Mouse (Mus musculus) testis, postnatal 10 days (tissue): ENCODE data around the gene Mrps26.
"Not testable (repeated sequence)": the region's sequence is repeated elsewhere in the genome, so short reads cannot be mapped to it uniquely, and the experiment has no call there.

Experiments used
- DNase-seq: peaks from one replicate; pipeline ENCODE4 v3.0.0; 2021; ENCODE audit warnings: low spot score

The Mrps26 gene

DNA sequence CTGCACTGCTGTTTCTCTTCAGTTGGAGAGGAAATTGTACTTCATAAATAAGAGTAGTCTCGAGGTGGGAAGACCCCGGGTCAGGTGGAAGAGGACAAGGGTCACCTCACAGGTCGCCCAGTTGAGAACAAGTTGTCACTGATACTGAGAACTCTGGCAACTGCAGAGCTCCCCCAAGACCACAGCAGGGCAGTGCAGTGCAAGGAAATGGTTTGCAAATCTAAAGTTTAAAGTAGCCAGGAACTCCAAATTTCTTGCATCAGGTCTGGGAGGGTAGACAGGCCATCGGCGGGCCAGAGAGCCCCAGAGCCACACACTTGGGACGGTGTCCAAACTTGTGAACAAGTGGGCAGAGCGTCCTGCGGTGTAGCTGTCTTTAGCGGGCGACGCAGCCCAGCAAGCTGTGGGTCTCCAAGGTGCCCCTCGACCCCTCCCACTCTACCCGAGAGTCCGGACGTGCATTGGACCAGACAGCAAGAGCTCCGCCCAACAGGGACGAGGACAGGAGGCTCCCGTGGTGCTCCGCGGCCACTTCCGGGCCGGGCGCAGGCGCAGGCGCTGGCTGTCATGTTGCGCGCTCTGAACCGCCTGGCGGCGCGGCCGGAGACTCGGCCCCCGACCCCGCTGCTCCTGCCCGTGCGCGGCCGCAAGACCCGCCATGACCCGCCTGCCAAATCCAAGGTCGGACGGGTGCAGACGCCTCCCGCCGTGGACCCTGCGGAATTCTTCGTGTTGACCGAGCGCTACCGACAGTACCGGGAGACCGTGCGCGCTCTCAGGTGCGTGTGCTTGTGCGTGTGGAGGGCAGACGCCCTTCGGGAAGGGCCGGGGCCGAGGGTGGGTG, at the start of gene Mrps26:
TSS of gene Mrps26 (plus strand) at position 531 of the 844 bp plus-strand sequence.
- peak; percentile 90 for DNase-seq

DNA sequence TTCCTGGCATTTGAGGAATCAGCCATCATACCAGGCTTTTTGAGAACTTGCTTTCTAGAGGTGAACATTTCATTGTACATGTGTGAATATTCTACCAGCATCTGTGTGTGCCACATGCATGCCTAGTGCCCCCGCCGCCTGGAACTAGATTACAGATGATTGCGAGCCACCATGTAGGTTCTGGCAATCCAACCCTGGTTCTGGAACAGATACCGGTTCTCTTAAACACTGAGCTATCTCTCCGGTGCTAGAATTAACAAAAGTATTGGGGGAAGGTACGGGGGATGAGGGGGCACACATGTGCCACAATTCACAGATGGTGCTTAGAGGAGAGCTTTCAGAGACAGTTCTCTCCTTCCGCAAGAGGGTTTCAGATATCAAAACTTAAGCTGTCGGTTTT, 49.6 kb upstream of the Mrps26 start:
- DNase-seq, result no peak

DNA sequence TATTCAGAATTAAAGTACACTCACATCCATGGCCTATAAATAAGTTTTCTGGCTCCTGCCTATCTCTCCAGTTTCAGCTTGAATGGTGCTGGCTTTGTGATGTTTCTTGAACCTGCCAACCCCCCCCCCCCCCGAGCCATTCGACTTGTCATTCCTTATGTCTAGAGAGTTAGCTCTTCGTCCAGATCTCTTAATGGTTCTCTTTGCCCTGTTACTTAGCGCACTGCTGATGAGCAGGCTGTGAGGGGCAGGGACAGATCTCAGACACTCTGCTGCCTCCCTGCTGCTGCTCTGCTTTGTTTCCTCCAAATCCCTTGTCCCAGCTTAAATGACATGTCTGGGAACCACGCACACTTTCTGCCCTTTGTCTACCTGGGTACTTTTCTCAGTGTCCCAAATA, 47.8 kb upstream of the Mrps26 start:
- no peak for DNase-seq

DNA sequence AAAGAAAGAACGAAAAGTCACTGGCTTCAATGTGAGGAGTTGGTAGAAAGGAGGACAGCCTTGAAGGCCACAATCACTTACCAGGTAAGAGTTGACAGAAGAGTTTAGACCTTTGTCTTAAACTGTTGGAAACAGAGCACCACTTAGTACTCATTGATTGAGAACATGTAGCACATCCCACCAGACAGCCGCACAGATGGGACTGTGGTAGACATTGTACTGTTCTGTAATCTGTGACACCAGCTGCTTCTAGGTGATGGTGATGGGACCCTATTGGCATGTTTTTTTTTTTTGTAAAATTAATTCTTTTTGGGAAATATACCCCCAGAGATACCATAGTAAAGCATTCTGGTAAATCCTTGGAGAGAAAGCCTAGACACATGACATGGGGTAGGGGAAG, 41.6 kb upstream of the Mrps26 start:
- no peak for DNase-seq

DNA sequence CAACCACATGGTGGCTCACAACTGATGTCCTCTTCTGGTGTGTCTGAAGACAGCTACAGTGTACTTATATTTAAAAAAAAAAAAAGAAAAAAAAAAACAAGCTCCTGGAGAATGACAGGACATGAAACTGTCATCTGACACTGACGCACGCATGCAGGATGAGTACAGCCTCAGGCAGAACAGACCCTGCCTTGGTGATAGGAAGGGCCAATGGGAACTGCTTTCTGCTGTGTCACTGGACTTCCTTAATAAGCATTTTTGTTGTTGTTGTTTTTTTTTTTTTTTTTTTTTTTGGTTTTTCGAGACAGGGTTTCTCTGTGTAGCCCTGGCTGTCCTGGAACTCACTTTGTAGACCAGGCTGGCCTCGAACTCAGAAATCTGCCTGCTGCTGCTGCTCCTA, 38.1 kb upstream of the Mrps26 start:
- not testable (repeated sequence) for DNase-seq

DNA sequence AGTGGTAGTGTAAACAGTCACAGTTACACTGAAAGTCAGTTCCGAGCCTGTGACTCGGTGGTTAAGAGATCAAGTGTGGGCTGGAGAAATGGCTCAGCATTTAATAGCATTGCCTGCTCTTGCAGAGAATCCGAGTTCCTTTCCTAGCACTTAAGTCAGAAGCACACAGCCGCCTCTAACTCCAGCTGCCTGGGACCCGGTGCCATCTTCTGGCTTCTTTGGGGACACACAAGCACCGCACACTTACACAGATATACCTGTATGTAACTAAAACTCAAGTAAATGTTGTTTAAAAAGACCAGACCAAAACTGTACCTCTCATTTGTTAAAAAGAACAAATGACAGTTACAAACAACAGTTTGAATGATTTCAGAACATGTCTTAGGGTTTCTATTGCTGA, 35.1 kb upstream of the Mrps26 start:
- no peak for DNase-seq

DNA sequence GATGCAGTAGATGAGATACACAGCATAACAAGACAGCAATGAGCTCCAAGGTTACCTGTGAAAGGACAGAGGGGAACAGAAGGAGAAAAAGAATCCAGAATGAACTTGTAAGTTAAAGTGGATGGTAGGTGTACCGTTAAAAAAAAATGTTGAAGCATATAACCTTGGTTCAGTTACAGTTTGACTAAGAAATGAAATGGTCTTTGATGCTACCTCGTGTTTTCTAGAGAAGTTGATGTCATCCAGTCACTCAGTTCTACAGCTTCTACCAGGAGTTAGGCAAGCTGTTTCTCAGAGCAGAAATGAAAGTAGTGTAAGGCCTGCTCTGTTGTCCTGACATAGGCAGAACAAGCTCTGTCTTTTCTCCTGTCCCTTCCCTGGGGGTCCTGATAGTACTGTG, 34.3 kb upstream of the Mrps26 start:
- DNase-seq, result no peak

DNA sequence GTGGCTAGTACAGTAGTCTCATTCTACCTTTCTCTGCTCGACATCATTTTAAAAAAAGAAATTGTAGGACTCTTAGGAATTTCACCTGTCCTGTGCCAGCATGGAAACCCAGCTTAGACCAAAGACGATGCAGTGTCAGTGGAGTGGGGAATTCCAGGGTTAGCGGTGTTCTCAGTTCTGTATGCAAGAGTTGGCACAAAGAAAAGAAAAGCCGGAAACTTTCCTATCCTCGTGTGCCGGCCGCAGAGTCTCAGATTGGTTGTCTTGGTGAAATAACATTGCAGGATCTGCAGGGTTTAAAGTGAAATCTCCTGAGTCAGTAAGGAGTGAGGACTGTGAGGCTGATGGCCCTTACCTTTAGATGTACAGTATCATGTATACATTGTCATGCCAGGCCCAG, 33.6 kb upstream of the Mrps26 start:
- no peak for DNase-seq

DNA sequence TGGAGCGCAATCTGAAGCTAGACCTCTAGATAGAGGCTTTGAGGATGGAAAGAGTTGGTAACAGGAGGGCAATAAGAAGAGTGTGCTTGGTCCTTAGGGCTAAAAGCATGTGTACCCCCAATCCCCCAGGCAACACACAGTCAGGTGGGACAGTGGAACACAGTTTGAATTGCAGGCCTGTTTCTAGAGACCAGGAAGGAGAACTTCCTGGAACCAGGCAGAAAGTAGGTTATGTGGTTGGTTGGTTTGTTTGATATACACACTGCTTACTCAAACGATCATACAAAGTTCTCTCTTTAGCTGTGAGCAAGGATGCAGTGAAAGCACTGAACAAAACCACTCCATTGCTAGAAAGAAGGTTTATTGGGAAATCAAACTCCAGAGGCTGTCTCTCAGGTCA, 31.3 kb upstream of the Mrps26 start:
- DNase-seq, result no peak

DNA sequence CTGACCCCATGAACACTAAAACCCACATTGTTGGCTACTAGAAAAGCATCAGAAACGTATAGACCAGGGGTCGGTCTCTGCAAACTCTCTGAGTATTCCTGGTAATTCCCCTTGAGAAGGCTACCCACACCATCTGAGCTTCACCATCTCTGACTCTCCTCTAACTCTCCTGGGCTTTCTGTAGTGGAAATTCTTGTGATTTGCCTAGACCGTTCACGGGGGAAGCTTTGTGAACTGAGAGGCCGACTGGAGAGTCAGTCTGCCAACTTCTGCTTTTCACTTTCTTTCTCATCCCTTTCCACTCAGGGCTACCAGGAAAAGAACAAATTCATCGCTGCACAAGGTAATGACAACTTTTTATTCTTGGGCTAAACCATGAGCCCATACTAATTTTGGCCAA, 28.5 kb upstream of the Mrps26 start:
- DNase-seq, result no peak

DNA sequence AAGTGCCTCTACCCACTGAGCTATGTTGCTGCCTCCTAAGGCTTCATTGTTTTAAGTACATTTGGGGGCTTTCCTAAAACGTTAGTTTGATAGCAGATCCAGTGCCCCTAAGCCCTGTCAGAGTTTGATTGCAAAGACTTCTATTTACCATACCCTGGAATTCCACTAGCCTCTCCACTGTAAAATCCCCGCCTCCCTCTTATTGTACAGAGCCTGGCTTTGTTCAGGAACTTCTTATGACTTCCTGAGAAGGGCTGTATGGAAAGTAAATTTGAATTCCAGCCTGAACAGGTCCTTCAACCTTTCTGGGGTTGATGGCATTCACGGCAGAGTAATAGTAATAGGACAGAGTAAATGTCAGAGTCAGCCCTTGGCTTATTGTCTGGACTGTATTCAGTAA, 26.7 kb upstream of the Mrps26 start:
- DNase-seq, result no peak

DNA sequence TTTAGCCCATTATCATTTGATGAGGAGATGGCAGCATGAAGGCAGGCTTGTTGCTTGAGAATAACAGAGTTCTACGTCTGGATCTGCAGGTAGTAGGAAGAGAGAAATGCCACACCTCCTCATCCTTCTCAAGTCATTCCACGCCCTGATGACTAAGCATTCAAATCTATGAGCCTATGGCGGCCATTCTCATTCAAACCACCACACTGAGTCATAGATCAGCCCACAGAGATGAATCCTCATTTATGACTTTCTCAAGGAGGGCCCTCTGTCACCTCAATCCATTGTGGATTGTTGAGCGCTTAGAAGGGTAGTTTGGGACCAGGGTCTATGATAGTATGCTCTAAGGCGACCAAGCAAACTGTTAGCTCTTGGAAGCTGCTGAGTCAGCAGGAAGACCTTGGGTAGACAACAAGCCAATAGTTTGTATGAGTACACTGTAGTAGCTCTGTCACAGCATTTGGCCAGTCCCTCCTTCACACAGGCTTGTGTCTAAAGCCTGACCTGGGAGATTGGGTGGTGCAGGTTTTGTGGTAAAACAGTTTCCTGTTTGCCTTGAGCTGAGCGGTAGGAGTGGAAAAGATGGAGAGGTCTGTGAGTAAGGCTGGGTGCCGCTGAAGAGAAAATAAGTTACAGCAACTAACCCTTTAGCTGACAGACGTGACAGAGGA, 24.5 kb upstream of the Mrps26 start:
- no peak for DNase-seq

DNA sequence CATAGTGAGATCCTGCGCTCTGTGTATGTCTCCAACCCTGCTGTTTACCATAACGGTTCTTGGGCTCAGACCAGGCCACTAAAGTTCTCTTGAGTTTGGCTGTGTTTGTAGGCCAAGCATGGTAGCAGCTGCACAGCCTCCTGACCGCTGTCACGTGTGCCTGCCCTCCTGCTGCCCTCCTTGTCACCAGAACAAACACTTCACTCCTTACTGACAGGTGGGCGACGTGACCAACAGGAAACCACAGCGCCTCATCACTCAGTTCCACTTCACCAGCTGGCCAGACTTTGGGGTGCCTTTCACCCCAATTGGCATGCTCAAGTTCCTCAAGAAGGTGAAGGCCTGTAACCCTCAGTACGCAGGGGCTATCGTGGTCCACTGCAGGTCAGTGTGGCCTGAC, 23.3 kb upstream of the Mrps26 start:
- DNase-seq, result no peak

DNA sequence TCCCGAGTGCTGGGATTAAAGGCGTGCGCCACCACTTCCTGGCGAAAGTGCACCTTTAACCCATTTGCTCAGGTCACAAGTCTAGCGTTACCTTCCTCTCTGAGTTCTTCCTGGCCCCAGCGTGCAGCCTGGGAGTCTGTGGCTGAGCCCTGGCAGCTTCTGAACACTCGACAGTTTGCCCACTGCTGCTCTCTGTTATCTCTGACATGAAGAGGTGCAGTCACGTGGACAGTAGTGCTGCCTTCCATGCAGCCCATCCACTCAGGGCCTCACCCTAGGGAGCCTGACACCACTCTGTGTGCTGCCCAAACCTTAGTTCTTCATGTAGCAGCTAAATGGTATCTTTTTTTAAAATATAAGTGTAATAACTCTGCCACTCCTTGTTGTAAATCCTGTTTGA, 16.6 kb upstream of the Mrps26 start:
- no peak for DNase-seq

DNA sequence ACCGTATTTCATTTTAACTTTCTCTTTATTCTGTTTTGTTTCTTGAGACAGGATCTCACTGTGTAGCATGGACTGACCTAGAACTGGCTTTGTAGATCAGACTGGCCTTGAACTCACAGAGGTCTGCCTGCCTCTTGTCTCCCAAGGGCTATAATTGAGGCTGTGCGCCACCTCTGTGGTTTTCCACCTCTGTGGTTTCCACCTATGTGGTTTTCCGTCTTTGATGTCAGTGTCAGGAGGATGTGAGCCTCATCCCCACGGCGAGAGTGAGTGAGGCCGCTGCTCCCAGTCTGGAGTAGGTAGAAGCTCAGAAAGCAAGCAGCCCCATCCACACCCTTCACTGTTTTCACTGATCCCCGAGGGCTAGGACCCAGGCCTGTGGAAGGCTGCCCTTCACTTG, 8.7 kb upstream of the Mrps26 start:
- no peak for DNase-seq

DNA sequence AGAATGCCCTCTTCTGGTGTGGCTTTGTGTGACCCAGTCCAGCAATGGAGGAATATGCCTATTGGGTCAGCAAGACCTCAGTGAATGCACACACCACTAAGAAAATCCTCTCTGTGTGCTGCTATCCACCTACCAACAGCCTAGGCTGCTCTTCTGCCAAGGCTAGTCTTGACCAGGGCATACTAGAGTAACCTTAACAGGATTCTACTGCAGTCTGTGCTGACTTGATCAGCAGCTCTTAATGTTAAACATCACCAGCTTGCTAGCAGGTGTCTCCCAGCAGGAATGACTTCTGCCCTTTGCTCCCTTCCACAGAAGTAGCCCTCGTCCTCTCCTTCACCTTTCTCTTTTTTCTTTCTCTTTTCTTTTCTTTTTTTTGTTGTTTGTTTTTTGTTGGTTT, 7.2 kb upstream of the Mrps26 start:
- DNase-seq, result no peak

DNA sequence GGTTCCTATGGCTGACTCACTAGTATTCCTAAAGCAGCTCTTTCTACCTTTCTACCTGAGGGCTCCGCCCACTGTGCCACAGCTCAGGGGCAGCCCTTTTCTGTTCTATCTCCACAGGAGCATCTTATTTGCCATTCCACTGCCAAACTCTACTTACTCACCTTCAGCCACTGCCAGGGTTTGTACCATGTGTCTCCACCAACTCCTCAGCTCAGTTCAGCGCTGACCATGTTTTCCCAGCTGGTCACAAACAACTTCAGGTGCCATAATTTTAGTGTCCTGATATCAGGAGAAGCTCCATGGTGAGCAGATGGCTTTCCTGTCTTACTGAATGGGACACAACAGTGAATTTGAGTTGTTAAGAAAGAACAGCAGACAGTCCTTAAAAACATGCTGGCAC, 6.1 kb upstream of the Mrps26 start:
- no peak for DNase-seq

DNA sequence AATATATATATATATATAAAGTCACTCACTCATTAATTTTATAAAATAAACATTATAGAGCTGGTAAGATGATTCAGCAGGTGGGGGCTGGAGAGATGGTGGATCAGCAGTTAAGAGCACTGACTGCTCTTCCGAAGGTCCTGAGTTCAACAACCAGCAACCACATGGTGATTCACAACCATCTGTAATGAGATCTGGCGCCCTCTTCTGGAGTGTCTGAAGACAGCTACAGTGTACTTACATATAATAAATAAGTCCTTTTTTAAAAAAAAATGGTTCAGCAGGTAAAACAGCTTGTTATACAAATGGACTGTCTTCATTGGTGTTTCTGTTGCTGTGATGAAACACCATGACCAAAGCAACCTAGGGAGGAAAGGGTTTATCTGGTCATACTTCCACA, 5.5 kb upstream of the Mrps26 start:
- no peak for DNase-seq

DNA sequence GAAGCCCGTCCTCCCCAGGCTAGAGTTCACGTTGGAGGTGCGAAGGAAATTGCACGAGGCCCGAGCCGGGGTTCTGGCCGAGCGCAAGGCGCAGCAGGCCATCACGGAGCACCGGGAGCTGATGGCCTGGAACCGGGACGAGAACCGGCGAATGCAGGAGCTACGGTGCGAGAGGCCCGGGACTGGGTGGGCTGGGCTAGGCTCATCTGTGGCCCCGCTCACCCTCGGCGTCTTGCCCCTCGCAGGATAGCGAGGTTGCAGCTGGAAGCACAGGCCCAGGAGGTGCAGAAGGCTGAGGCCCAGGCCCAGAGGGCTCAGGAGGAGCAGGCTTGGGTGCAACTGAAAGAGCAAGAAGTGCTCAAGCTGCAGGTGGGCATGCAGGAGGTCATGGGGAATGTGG, 521 bp downstream of the Mrps26 start:
- DNase-seq, result no peak

DNA sequence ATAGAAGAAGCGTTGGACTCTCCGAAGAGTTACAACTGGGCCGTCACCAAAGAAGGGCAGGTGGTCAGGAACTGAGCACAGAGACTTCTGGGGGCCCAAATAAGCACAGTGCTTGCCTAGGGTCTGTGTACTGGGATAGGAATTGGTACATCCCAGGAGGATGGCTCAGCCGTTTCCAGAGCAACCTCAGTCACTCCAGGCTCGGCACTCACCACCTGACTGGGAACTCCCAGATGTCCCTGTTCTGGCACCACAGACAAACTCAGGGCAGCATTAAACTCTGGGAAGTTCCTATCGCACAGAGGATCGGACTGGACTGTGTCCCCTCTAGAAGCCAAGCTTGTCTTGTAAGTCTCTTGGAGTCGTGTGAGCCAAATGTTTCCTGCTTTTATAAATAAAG, 1.4 kb downstream of the Mrps26 start:
- DNase-seq, result no peak

DNA sequence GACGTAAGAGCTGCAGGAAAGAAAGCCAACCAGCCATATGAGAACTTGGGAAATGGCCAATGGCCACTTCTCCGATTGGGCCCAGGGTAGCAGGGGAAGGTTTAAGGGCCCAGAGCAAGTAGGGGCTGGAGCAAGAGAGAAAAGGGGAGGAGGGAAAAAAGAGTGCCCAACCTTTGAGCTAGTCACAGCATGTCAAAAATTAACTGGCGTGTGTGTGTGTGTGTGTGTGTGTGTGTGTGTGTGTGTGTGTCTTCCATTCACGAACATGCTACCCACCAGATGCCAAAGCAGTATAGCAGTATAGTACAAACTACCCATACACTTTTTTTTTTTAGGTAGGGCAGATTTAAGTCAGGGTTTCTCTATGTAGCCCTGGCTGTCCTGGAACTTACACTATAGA, 5.4 kb downstream of the Mrps26 start:
- no peak for DNase-seq

DNA sequence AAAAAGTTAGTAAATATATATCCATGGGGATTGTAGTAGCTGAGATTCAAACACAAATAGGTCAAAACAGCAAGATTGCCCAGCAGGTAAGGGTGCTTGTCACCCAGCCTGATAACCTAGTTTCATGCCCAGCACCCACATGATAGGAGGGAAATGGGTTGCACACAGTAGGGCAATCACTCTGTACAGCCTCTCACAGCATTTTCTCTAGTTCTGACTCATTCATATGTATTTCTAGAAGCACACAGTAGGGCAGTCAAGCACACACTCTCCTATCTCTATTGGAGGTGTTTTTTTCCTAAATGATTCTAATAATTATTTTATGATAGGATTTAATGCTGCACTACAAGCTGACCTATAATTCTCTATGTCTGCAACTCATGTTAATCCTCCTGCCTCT, 6.4 kb downstream of the Mrps26 start:
- no peak for DNase-seq

DNA sequence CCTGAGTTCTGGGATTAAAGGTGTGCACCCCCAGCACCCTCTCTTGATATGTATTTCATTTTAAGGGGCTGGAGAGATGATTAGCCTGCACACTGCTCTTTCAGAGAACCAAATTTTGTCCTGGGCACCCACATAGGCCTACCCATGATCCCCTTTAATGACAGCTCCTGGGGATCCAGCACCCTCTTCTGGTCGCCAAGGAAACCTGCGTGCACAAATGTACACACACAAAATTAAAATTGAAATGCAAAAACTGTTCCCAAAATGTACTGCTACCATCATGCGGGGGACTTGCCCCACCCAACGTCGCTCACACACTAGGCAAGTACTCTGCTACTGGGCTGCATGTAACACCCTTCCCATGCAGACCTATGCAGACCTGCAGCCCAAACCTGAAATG, 11.4 kb downstream of the Mrps26 start:
- DNase-seq, result no peak

DNA sequence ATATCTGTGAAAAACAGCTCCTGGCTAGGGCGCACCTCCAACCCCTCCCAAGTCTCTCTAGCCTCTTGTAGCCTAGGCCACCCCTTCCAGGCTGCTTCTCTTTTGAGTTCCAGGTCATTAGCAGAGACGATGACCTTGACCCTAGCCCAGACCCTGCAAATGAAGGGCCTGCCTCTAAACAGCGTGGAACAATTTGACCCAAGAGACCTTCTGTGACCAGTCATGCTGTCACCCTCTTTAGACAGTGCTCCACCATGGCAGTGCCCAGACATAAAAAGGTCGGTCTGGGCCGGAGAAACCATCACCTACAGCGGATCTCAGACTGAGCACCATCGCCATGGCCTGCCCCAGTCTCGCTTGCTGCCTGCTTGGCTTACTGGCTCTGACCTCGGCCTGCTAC, 12.3 kb downstream of the Mrps26 start, which contains the start of gene Oxt:
TSS of gene Oxt (plus strand) at position 301 of the 400 bp plus-strand sequence.
- DNase-seq, result no peak
